Mouse (Mus musculus) mesoderm, embryonic 11.5 days (tissue): ENCODE data around the gene Snx21.
"Not testable (repeated sequence)": the region's sequence is repeated elsewhere in the genome, so short reads cannot be mapped to it uniquely, and the experiment has no call there.

ENCODE experiments used
- DNase-seq: peaks from one replicate; pipeline ENCODE4 v3.0.0-alpha.2; 2012; ENCODE audit warnings: low read depth, low spot score

Snx21 gene

GRCm38 (mm10) chr2:164793772-164794171, 8.1 kb downstream of the Snx21 start:
- no peak for DNase-seq

- DNase-seq = peak; percentile 89
These were observed 8.7 kb downstream of the Snx21 start for GRCm38 (mm10) chr2:164794293-164794692.

DNA sequence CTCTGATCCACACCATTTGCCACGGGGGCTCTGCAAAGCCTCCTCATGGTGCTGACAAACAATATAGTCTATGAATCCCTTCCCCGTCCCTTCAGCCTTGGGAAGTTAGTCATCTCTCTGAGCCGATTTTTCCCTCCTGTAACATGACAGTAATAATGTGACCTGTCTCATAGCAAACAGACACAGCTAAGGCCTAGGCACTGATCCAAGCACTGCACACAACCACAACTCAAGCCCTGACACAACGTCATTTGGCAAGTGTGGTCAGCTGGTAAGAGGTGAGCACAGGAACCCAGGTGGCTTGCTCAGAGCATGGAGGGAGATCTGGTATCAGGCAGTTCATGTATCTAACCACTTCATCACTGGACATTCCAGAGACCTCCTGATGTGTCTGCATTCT, 10.2 kb downstream of the Snx21 start:
- no peak for DNase-seq

DNA sequence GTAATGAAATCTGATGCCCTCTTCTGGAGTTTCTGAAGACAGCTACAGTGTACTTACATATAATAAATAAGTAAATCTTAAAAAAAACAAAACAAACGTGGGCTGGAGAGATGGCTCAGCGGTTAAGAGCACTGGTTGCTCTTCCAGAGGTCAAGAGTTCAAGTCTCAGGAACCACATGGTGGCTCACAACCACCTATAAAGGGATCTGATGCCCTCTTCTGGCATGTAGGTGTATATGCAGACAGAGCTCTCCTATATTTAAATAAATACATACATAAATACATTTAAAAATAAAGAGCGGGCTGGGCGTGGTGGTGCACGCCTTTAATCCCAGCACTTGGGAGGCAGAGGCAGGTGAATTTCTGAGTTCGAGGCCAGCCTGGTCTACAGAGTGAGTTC, 12.9 kb downstream of the Snx21 start:
- DNase-seq = not testable (repeated sequence)

DNA sequence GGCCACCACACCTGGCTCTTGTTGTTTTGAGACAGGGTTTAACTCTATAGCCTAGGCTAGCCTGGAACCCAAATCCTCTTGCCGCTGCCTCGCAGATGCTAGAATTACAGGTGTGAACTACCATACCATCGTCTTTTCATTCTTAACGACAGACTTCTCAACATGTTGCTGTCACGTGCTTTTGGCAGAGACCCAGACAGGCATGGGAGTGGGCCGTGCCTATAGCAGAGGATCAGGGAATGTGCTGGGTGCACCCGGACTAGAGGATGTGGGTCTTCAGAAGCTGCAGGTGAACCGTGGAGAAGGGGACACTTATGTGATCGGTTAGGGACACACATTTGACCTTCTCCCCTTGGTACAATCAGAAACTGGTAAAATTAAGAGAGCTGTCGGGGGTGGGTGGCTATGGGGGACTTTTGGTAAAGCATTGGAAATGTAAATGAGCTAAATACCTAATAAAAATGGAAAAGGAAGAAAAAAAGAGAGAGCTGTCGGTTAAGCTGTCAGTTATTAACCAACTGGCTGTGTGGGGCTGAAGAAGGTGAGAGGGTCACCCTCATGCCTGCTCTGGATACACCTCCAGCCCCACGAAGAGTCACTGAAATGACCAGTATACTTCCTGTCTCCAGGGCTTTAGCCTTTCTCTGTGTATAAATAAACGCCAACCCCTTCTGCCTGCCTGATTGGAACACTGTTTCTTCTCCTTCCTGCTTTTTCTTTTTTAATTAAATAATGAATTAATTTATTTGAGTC, 14.8 kb downstream of the Snx21 start:
- no peak for DNase-seq

DNA sequence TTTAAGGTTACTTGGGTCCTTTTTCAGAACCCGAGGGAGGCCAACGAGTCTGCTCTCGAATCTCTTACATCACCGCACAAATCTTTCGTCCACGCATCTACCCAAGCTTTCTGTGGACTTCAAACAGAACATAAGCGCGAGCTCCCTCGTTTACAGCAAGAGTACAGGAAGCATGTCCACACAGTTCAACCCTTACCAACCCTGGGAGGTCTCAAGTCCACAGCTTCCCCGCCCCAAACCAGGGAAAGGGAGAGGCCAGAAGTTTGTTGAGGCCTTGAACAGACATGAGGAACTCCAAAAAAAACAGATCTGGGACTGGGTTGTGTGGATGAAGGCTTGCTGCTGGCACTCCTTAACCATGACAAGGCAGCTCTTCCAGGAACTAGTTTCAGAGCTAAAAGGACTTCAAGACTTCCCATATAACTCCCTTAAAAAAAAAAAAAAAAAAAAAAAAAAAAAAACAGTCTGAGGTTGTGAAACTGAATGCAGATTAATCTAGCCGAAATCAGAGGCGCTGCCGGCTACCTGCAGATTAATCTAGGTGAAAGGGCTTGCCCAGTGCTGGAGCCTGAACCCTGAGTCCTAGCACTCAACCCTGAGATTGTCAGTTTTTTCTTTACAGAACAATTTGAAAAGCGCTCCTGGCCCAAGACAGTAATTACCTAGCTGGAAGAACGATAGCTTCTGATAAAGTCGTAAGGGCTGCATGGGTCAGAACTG, 17.7 kb downstream of the Snx21 start:
- no peak for DNase-seq

- no peak for DNase-seq
These were observed 18.3 kb downstream of the Snx21 start for GRCm38 (mm10) chr2:164803921-164804313.

GRCm38 (mm10) chr2:164804533-164805331, 19.1 kb downstream of the Snx21 start, which contains the start of the genes Acot8 and Zswim3:
Gene Acot8, minus strand, starts transcription at chr2:164804882.
Gene Zswim3, plus strand, starts transcription at chr2:164805098.
- peak; percentile 99 for DNase-seq

- no peak for DNase-seq
These were observed 19.7 kb downstream of the Snx21 start for GRCm38 (mm10) chr2:164805332-164805718.

- no peak for DNase-seq
These were observed 21.0 kb downstream of the Snx21 start for GRCm38 (mm10) chr2:164806614-164807013.

DNA sequence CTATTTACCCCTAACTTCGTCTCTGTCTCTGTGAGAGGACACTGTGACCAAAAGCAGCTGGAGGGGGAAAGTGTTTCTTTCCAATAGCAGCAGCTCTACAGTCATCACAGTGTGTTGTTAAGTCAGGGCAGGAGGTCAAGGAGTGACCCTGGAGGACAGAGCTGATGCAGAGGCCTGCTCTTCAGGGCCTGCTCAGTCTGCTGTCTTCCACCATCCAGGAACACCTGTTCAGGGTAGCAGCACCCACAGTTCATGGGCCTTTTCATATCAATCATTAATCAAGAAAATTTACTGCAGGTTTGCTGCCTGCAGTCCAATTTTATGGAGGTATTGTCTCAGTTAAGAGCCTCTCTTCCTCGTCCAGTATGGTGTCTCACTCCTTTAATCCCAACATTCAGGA, 27.9 kb downstream of the Snx21 start:
- DNase-seq = no peak

- no peak for DNase-seq
These were observed 29.7 kb downstream of the Snx21 start for GRCm38 (mm10) chr2:164815348-164815747.

GRCm38 (mm10) chr2:164815821-164816220, 30.2 kb downstream of the Snx21 start:
- no peak for DNase-seq

DNA sequence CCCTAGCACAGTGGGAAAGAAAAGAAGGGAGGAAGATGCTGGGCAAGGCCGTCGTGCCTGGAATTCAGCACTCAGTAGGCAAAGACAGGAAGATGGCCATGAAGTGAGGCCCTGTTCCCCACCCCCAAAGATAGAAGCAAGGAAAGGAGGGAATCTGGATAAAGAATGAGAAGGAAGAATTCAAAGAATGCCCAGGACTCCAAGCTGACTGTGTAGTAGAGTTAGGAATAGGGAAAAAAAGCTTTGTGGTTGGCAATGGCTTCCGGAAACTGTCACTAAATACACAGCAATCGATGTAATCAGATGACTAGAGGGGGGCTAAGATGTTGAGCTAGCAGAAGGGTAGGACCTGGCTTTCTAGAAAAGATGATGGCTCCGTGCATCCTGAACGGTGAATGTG, 31.6 kb downstream of the Snx21 start:
- no peak for DNase-seq

GRCm38 (mm10) chr2:164817703-164818102, 32.1 kb downstream of the Snx21 start:
- DNase-seq = peak; percentile 49

- no peak for DNase-seq
These were observed 35.4 kb downstream of the Snx21 start for GRCm38 (mm10) chr2:164821060-164821459.

GRCm38 (mm10) chr2:164822636-164823165, 37.1 kb downstream of the Snx21 start, which contains the start of gene Zswim1:
Gene Zswim1, plus strand, starts transcription at chr2:164822686.
- peak; percentile 98 for DNase-seq

- DNase-seq = peak; percentile 48
These were observed 37.6 kb downstream of the Snx21 start for GRCm38 (mm10) chr2:164823181-164823585.

DNA sequence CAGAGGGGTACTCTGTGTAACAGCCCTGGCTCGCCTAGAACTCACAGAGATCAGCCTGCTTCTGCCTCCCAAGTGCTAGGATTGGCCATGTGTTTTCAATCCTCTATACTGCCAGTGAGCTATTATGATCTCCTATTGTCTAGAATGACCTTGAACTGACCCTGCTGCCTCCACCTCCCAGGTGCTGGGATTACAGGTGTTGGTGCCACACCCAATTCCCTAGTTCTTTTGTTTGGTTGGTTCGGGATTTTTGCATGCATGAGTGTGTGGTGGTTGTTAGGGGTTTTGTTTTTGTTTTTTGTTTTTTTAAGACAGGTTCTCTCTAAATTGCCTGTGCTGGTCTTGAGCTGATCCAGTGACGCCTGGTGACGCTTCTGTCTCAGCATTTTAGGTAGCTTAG, 38.3 kb downstream of the Snx21 start:
- no peak for DNase-seq

DNA sequence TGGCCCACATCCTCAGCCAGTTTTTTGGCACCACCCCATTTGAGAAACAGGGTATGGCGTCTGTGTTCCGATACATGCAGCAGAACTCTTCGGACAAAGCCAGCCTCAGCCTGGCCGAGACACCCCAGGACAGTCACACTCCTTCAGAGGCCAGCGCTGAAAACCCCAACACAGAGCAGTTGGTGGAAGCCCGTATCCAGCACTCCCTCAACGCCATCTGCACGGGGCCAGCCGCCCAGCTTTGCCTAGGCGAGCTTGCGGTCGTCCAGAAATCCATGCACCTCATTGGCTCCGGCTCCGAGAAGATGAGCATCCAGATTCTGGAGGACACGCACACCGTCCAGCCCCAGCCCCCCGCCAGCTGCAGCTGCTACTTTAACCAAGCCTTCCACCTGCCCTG, 39.9 kb downstream of the Snx21 start:
- no peak for DNase-seq

GRCm38 (mm10) chr2:164827146-164827850, 41.7 kb downstream of the Snx21 start:
- DNase-seq = no peak
